Mouse (Mus musculus) left cerebral cortex, postnatal 10 days (tissue): ENCODE measurements around the gene Ankrd6. TPM values are rescaled to one million over a fixed set of nuclear protein-coding genes. Genes with fewer than 3 reads are reported as not detected.
"Not testable (repeated sequence)": the region's sequence is repeated elsewhere in the genome, so short reads cannot be mapped to it uniquely, and the experiment has no call there.

ENCODE experiments used
- DNase-seq, 2 experiments: peaks; one replicate each; pipeline ENCODE4 v3.0.0; 2021 to 2022; ENCODE audit warnings: low spot score in 2 of 2, mixed read lengths in 1 of 2; ENCODE audit errors: extremely low spot score in 1 of 2
- intact Hi-C: fragments of 180-260 bp; cut with DNase I; formaldehyde crosslinking; loops from one replicate; pipeline ENCODE4 v1.15.1; 2025
- total RNA-seq, 2 experiments: library from RNA; stranded (reverse); gene quantifications; 2 replicates each; pipeline ENCODE4 v1.2.3; 2021

The Ankrd6 gene
- total RNA-seq = 10 to 100 TPM; 23.1 to 25.3 TPM

GRCm38 (mm10) chr4:32950356-32951034 lies at the start of gene Ankrd6:
TSS of gene Ankrd6 (minus strand) at chr4:32950841.
- intact Hi-C loops = loop anchor here (2.0 to 10.0 kb wide), 4 partner anchors 67 to 186 kb away; partner anchors contain the start of gene Lyrm2
- peak; percentile 62 to 84 for DNase-seq

GRCm38 (mm10) chr4:32998996-32999395 lies 48.4 kb upstream of the Ankrd6 start:
- DNase-seq = no peak
- intact Hi-C loops = no loop called here

- intact Hi-C loops = no loop called here
- DNase-seq = no peak
These were observed 46.9 kb upstream of the Ankrd6 start for GRCm38 (mm10) chr4:32997571-32997970.

GRCm38 (mm10) chr4:32996083-32996482 lies 45.4 kb upstream of the Ankrd6 start:
- no peak for DNase-seq
- intact Hi-C loops = no loop called here

GRCm38 (mm10) chr4:32994168-32994567 lies 43.5 kb upstream of the Ankrd6 start:
- intact Hi-C loops = no loop called here
- DNase-seq = no peak

- DNase-seq = no peak
- intact Hi-C loops = no loop called here
These were observed 38.7 kb upstream of the Ankrd6 start for GRCm38 (mm10) chr4:32989346-32989745.

- intact Hi-C loops = no loop called here
- no peak for DNase-seq
These were observed 36.4 kb upstream of the Ankrd6 start for GRCm38 (mm10) chr4:32987006-32987405.

GRCm38 (mm10) chr4:32985684-32986083 lies 35.0 kb upstream of the Ankrd6 start:
- no peak for DNase-seq
- intact Hi-C loops = no loop called here

GRCm38 (mm10) chr4:32984801-32985675 lies 34.4 kb upstream of the Ankrd6 start:
- intact Hi-C loops = no loop called here
- DNase-seq = no peak

GRCm38 (mm10) chr4:32984242-32984641 lies 33.6 kb upstream of the Ankrd6 start:
- DNase-seq = peak in 1 of 2 experiments; percentile 10
- intact Hi-C loops = no loop called here

GRCm38 (mm10) chr4:32983176-32984155 lies 32.8 kb upstream of the Ankrd6 start:
- DNase-seq = peak in 1 of 2 experiments; percentile 83
- intact Hi-C loops = no loop called here

GRCm38 (mm10) chr4:32982716-32983175 lies 32.1 kb upstream of the Ankrd6 start, which contains the start of gene Rragd:
TSS of gene Rragd (plus strand) at chr4:32983037.
- intact Hi-C loops = no loop called here
- DNase-seq = peak; percentile 48 to 75

GRCm38 (mm10) chr4:32982041-32982715 lies 31.5 kb upstream of the Ankrd6 start:
- DNase-seq = peak; percentile 9 to 26
- intact Hi-C loops = no loop called here

- intact Hi-C loops = no loop called here
- no peak for DNase-seq
These were observed 31.0 kb upstream of the Ankrd6 start for GRCm38 (mm10) chr4:32981617-32982016.

GRCm38 (mm10) chr4:32980061-32980460 lies 29.4 kb upstream of the Ankrd6 start:
- intact Hi-C loops = no loop called here
- DNase-seq = no peak

GRCm38 (mm10) chr4:32977331-32977730 lies 26.7 kb upstream of the Ankrd6 start:
- intact Hi-C loops = no loop called here

GRCm38 (mm10) chr4:32964619-32965018 lies 14.0 kb upstream of the Ankrd6 start:
- intact Hi-C loops, DNase-seq: not testable (repeated sequence)

More at GRCm38 (mm10) chr4:32977331-32977730, 26.7 kb upstream of the Ankrd6 start:
- DNase-seq = no peak

GRCm38 (mm10) chr4:32961394-32961793 lies 10.8 kb upstream of the Ankrd6 start:
- intact Hi-C loops = no loop called here
- no peak for DNase-seq
